Mouse (Mus musculus) T-helper 2 cell (primary cell): ENCODE results near the gene Tmeff2.

Experiments used
- in situ Hi-C: fragments of 300-600 bp; cut with MboI, MseI; formaldehyde crosslinking; loops from one replicate; pipeline ENCODE4 v1.15.1; 2025; ENCODE audit warnings: high pct_unique_total_duplicates

Gene Tmeff2

GRCm38 (mm10) chr1:51104698-51105097 lies 204.3 kb downstream of the Tmeff2 start:
- in situ Hi-C loops, result no loop called here

- in situ Hi-C loops, result no loop called here
Measured at GRCm38 (mm10) chr1:51106401-51106920, 206.0 kb downstream of the Tmeff2 start.

GRCm38 (mm10) chr1:51107299-51107698 lies 206.9 kb downstream of the Tmeff2 start:
- in situ Hi-C loops, result no loop called here

- in situ Hi-C loops, result no loop called here
Measured at GRCm38 (mm10) chr1:51114721-51115120, 214.3 kb downstream of the Tmeff2 start.

DNA sequence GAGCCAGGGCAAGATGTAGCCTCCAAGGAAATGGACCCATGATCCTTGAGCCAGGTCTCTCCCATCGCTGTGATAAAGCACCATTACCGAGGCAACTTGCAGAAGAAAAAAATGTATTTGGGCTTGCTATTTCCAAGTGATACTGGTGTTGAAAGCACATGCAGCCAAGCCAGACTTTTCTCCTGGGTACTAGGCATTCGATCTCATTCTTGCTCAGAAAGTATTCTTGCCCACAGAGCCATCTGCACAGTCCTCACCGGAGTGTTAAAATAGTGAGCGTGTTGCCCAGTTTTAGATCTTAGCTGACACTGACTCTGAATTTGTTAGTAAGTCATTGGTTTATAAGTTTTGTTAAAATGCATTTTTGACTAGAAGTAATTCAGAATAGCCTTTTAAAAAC lies 215.3 kb downstream of the Tmeff2 start:
- in situ Hi-C loops, result no loop called here

DNA sequence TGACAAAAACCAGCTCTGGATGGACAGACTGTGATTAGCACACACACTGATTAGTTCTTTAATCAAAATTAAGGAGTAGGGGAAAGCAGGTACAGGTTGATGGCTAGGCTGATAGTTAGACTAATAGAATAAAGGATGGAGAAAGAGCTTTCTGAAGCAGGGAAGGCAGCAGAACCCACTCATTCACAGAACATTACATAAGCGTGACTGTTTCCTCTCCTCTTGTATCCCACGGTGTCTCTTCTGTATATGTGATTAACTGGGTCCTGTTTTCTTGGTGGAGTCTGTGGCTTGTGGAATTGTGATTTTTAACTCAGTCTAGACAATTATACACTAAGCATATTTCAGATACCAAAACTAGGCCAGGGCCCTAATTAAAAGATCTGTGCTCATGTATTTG lies 217.4 kb downstream of the Tmeff2 start:
- in situ Hi-C loops, result no loop called here

GRCm38 (mm10) chr1:51125671-51126424 lies 225.4 kb downstream of the Tmeff2 start:
- in situ Hi-C loops, result no loop called here

GRCm38 (mm10) chr1:51126425-51126765 lies 225.9 kb downstream of the Tmeff2 start:
- in situ Hi-C loops, result no loop called here

DNA sequence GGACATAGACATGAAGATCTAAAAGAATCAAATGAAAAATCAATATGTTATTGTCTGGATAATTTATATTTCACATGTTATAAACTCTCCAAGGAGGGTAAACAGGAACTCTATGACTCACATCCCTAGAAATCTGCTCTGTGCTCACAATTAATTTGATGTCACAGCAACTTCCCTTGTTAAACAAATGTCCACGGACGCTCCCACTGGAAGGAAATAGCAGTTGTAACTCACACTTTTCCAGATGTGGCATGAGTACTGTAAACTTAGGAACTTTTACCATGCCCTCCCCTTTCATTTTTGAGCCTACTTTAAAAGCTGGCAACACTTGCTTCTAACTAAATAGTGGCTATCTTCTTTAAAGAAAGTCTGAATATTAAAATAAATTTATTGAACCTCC lies 236.3 kb downstream of the Tmeff2 start:
- in situ Hi-C loops, result no loop called here

GRCm38 (mm10) chr1:51139605-51140004 lies 239.2 kb downstream of the Tmeff2 start:
- in situ Hi-C loops, result no loop called here

DNA sequence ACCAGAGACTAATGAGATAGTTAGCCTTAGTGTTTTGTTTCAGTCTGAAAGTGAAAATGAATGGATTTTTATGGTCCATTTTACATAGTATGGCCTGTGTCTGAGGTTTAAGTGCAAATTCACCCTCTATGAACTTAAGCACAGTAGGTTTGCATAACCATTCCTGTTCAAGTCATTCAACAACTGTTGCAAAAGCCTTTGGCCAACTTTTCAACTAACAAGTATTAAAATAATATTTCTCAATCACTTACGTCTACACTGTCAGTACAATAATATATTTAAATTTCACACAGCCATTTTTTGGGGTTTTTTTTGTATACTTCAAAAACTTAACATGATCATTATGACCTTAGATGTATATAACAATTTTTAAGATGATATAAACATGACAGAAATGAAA lies 240.9 kb downstream of the Tmeff2 start:
- in situ Hi-C loops, result no loop called here

DNA sequence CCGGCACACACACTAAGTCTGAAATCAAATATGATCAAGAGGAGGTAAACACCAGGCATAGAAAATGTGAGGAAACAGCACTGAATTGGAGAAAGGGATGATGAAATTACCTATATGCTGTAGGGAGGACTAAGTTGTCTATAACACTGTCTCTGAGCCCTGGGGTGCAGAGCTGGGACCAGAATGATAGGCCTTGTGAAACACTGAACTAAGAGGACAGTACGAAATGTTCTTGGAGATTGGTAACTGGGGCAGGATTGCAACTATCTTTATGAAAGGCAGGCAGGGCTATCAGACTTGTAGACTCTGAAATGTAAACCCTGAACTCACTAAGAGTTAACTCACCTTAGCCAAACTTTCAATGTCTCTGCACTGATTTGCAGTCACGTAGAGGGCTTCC lies 242.3 kb downstream of the Tmeff2 start:
- in situ Hi-C loops, result no loop called here

GRCm38 (mm10) chr1:51145693-51146092 lies 245.2 kb downstream of the Tmeff2 start:
- in situ Hi-C loops, result no loop called here

GRCm38 (mm10) chr1:51148481-51149137 lies 248.2 kb downstream of the Tmeff2 start:
- in situ Hi-C loops, result no loop called here

- in situ Hi-C loops, result no loop called here
Measured at GRCm38 (mm10) chr1:51149488-51149887, 249.0 kb downstream of the Tmeff2 start.

- in situ Hi-C loops, result no loop called here
Measured at GRCm38 (mm10) chr1:51149890-51150289, 249.4 kb downstream of the Tmeff2 start.

DNA sequence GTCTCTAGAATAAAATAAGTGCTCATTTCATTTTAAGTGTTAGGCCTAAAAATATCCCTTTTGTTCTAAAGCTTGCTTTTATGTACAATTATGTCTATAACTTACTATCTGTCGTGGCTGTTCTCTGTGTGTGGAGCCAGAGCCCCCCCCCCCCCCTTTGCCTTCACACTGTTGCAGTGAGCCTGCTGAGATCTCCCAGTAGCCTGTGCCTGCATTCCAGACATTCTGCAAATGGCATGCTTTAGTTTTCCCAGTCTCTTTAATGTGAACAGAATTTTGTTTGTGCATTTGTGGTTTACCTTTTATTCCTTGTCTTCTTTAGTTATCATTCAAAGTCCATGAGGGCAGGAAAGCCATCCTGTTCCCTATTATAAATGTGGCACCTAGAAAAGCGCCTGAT lies 251.6 kb downstream of the Tmeff2 start:
- in situ Hi-C loops, result no loop called here

- in situ Hi-C loops, result no loop called here
Measured at GRCm38 (mm10) chr1:51152856-51153255, 252.4 kb downstream of the Tmeff2 start.

DNA sequence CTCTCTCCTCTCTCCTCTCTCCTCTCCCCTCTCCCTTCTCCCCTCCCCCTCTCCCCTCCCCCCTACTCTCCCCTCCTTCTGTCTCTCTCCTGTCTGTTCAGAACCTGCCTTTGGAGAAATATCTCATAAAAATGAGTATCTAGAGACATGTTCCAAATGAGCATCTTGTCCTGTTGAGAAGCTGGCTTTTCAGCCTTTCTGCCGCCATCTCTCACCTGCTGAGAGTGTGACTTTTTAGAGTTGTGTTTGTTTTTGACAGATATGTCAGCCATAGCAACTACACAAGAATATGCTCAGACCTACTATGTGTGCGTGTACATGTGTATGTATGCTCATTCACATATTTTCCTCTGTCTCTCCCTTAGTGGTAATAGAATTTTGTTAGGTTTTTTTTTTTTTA lies 283.8 kb downstream of the Tmeff2 start:
- in situ Hi-C loops, result no loop called here

DNA sequence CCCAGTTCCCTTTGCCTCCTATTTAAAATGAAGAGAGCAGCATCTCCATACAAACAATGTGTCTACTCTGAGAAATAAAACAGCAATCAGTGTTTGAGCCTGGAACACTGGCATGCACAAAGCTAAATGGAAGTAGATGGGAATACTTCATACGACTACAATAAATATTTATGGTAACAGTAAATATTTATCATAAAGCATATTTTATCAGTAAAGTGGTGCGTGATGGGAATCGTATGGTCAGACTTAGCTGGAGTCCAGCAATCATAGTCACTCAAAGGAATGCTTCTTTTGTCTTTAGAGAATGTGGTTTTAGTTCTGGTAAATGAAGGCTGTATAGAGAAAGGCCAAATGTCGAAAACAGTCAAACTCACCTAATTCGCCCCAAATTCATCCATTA lies 288.6 kb downstream of the Tmeff2 start:
- in situ Hi-C loops, result no loop called here

DNA sequence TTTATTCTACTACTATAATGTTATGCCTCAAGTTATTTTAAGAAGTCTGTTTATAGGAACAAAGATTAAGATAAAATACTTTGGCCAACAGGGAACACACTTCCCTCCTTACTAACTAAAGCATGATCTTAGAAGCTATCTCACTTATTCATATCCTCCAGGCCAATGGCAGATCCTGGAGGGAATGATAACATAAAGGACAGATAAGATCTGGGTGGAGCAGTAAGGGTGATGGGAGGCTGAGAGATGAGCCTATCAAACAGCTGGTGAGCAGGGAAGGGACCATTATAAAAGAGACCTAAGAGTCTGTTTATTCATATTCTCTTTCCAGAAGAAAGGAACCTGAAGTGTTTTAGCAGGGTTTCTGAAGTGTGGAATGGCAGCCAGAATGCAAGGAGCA lies 290.8 kb downstream of the Tmeff2 start:
- in situ Hi-C loops, result no loop called here

DNA sequence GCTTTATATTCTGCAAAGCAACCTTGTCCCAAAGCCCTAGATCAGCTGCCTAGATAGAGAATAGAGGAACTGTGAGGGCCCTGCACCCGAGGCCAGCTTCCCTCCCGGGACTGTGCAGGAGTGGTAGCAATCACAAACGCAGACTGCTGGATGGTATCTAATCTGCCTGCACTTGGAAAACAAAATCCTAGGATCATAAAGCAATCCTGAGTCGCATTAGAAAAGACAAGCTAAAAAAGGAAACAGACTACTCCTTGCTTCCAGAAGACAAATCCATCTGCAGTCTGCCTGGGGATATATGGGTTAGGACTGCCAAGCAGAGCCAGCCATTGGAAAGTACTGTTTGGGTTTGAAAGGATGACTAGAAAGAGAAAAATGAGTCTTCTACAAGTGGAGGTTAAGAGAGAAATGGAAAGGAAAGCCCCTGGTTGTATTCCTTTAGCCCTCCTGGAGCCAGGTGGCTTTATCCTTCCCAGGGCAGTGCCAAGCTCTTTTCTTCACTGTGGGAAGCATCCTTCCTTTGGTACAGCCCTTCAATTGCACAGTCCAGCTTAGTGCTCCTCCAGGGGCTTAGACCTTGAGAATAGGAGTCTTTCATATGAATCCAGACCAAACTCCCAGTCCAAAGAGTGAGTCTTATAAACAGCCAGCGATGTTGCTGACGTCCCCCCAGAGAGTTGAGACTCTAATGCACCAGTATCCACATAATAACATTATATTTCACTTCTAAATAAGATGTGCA lies 291.6 kb downstream of the Tmeff2 start:
- in situ Hi-C loops, result no loop called here
